Mouse (Mus musculus) bone marrow macrophage, adult 2 months (primary cell): ENCODE data around the gene Gm21954. TPM values are rescaled to one million over a fixed set of nuclear protein-coding genes. Genes with fewer than 3 reads are reported as not detected.

Experiments
- H3K27ac ChIP-seq: 2 replicates; pipeline ENCODE4 v1.5.1; 2012; ENCODE audit warnings: low read depth, low read length; ENCODE audit not compliant: insufficient read depth
- H3K4me1 ChIP-seq: 2 replicates; pipeline ENCODE4 v1.6.1; 2012; ENCODE audit warnings: low read length; ENCODE audit not compliant: control insufficient read depth, insufficient read depth
- H3K4me3 ChIP-seq: 2 replicates; pipeline ENCODE4 v1.5.1; 2012; ENCODE audit warnings: mild to moderate bottlenecking, low read length, moderate library complexity; ENCODE audit not compliant: insufficient read depth
- CTCF ChIP-seq: IDR thresholded peaks from 2 replicates; pipeline ENCODE4 v1.5.1; 2012; ENCODE audit warnings: low read depth, mild to moderate bottlenecking, low read length, moderate library complexity
- POLR2A ChIP-seq: IDR thresholded peaks from 2 replicates; pipeline ENCODE4 v1.6.1; 2012; ENCODE audit warnings: mild to moderate bottlenecking, low read depth, low read length, borderline replicate concordance
- polyA plus RNA-seq: library from polyadenylated mRNA; stranded (reverse); fragments of >200 nt; gene quantifications from 2 replicates; pipeline ENCODE4 v1.2.4, GENCODE M21; 2012; ENCODE audit not compliant: missing spikeins, insufficient read depth, insufficient read length

The Gm21954 gene
- not detected in 2 replicates for polyA plus RNA-seq

DNA sequence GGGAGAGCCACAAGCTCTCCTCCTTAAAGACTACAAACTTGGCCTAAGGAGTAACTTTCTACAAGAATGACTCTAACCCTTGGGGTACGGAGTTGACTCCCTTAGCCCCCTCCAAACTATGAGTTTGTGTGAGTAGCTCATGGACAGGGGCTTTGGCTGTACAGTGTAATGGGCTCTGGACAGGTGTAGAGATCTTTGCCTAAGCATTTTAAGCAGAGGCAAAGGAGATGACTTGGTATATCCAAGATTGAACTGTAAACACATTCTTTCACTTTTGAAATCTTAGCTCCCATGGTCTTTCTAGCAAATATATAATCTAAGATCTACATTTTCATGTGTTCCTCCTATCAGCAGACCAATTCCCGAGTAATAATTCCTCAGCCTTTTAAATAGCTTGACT lies at the start of gene Gm21954:
Gene Gm21954 (minus strand): TSS at position 101 of the 400 bp plus-strand sequence.
- no peaks in the 10 kb centered on the region for H3K4me1 ChIP-seq
- H3K27ac ChIP-seq = no peak within 1 kb of the TSS
- no peak for TF ChIP-seq POLR2A
- TF ChIP-seq CTCF = no peak
- no peak within 1 kb of the TSS for H3K4me3 ChIP-seq

DNA sequence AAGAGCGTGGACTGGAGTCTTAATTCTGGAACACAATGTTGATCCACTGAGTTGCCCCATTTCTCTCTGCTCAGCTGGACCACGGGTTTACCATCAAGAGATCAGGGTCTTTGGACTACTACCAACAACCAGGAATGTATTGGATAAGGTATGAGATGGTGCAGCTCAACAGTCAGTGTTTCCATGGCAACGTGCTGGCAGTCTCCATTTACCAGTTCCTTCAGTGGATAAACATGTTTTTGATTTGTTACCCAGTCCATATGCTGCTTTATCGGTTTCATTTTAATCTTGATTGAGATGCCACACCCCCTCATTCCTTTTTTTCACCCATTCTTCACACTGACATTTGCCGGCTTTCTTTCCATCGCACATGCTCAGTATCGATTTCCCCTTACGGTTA lies 49.8 kb upstream of the Gm21954 start:
- no peaks in the 10 kb centered on the region for H3K4me1 ChIP-seq
- H3K27ac ChIP-seq = no peak overlapping the region

DNA sequence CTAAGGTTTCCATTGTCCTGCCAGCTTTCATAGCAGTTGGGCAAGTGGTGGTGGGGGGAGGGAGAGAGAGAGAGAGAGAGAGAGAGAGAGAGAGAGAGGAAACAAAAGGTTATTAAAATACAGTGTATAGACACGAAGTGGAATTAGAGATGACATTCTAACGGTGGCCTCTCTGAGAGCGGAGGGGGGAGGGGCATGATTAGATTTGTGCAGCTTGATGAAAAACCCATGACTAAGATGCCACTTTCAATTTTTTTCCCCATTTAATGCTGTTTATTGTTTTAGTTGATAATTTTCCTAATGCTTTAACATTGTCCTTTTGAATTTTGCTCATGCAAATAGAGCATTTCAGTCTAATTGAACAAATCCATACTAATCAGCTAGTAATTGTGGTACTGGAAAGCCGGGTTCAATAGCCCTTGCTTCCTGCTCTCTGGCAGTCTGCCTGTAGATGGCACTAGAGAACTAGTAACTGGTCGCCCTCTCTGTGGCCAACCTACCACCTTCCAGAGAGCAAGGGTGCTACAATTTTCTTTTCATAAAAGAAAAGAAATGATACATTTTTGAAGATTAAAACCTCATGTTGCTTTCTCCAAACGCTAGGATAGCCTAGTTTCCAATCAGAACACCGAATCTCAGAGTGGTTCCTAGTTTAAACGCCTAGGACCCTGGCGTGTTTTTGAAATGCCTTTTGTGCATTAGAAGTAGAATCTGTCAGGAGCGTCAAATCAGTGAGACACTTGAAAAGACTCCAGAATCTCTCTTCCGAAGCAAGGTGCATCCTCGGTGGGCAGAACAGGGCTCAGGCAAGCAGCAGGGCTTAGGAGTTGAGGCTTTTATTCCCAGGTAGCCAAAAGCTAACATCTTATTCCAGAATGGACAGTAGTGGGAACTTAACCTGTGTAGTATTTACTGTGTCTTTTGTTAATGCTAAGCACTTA lies 48.5 kb upstream of the Gm21954 start:
- no peak overlapping the region for H3K4me3 ChIP-seq
- TF ChIP-seq POLR2A = no peak
- TF ChIP-seq CTCF = peak; percentile 54; the same call in 1 of the 2 replicates
- no peak overlapping the region for H3K27ac ChIP-seq
- no peaks in the 10 kb centered on the region for H3K4me1 ChIP-seq

More for the DNA sequence above, 49.8 kb upstream of the Gm21954 start:
- no peak overlapping the region for H3K4me3 ChIP-seq
- no peak for TF ChIP-seq CTCF
- no peak for TF ChIP-seq POLR2A

DNA sequence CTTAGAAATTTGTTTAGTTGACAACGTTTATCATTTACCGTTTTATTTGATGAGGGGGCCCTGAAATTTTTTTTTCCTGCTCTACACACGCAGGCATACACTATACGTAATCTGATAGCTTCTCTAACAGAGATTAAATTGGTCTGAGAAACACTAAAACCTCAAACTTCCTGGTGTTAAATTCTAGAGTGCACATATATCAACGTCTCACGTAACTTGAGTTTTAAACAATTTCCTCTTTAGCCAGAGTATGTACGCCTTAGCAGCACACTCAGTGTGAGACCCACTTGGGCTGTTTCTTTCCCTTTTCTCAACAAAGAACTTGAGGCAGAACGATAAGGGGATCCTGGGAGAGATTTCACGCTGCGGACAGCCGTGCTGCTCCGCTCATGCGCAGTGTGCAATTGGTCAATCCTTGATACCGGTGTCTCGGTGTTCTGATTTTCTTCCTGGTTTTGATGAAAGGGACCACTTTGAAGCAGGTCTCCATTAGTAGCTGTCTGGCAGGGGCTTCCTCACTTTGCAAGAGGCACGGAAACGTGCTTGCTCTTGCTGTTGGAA lies 45.5 kb upstream of the Gm21954 start:
- no peak overlapping the region for H3K27ac ChIP-seq
- peak overlapping the region; percentile 59 for H3K4me3 ChIP-seq
- no peak for TF ChIP-seq CTCF
- TF ChIP-seq POLR2A = no peak
- no peaks in the 10 kb centered on the region for H3K4me1 ChIP-seq

DNA sequence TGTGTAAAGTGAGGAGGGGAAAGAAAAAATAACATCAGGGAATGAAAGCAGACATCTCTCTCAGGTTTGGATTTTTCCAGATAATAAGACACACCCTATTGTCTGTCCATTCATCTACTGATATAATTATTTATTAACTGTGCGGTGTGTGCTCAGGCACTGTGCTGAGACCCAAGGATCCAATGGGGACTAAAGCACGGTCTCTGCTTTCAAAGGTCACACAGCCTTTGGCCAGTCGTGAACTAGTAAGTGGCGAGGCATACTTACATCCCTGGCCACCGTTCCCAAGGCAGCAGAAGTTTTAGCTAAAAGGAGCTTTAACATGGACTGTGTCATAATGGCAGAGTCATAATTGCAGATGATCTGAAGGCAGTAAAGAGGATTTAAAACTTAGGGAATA lies 44.0 kb upstream of the Gm21954 start:
- no peak for TF ChIP-seq POLR2A
- no peak for TF ChIP-seq CTCF
- no peaks in the 10 kb centered on the region for H3K4me1 ChIP-seq

DNA sequence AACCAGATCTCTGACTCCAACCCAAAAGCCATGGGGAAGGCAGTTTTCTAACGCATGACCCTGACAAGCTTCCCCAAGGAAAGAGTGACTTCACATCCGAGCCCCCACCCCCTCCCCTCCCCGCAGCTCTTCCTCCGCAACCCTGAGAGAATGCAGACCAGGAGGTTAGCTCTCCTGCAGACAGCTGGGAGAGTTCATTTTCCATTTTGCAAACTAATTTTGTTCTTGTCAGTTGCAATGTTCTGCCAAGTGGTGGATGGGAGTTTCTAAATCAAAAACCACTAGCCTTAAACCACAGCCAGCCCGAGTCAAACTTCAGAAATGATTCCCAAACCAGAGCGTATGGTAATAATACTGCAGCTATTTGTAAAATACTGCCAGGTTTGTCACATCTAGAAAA lies 39.6 kb upstream of the Gm21954 start:
- TF ChIP-seq POLR2A (no peak), CTCF (no peak)
- Histone ChIP-seq H3K27ac (no peak overlapping the region), H3K4me1 (no peaks in the 10 kb centered on the region), H3K4me3 (no peak overlapping the region)

More for the DNA sequence above, 44.0 kb upstream of the Gm21954 start:
- no peak overlapping the region for H3K27ac ChIP-seq
- H3K4me3 ChIP-seq = no peak overlapping the region

DNA sequence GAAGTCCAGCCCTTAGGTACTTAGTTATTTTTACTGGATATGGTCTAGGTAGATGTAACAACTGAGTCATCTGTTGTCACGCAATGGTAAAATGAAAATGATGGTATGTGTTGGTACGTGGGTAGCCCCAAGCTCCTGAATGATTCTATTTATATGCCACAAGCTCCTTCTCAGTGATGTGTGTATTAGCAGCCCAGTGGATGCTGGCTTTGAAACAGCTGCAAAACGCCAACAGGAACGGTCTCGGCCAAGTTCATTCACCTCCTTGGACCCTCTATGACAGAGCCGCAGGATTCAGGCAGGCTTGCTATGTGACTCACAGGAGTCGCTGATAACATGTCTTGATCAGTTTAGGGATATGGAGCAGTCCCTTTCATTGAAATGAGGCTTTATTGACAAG lies 38.2 kb upstream of the Gm21954 start:
- no peak for TF ChIP-seq POLR2A
- TF ChIP-seq CTCF = no peak
- Histone ChIP-seq H3K4me1 (no peaks in the 10 kb centered on the region), H3K4me3 (no peak overlapping the region), H3K27ac (no peak overlapping the region)

DNA sequence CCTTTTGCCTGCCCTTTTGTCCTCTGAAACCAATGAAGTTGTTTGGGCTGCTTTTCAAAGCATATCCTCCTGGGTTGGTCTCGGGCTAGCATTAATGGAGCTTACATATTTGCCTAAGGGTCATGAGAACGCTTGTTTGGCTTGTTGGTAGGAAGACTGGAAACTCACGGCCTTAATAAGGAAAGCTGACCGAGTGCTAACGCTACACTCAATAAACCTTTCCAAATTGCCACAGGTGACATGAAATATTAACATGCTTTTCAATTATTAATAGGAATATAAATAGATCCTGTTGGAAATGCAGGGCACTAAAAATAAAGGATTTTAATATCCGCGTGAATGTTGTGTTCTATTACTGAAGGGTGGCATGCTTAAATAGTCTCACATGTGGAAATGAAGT lies 27.3 kb upstream of the Gm21954 start:
- H3K27ac ChIP-seq = no peak overlapping the region
- no peaks in the 10 kb centered on the region for H3K4me1 ChIP-seq
- TF ChIP-seq POLR2A (no peak), CTCF (no peak)
- no peak overlapping the region for H3K4me3 ChIP-seq

DNA sequence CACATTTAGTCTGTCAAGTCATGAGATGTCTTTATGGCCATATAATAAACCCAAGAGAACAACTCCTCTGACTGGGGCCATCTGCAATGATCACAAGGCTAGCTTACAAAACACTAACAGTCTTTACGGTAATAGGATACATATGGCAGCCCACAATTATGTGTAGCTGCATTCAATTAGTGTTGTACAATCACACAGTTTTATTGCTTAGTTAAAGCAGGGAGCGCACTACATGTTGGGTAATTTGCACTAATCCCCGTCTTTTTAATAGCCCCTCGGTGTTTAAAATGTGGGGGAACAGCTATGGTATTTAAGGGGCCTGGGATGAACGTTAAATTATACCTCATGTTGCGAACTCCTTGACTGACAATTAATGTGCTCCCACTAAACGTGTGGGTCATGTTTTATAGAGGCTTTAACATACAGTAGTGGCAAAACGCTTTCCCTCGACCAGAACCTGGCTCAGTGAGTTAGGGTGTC lies 24.5 kb upstream of the Gm21954 start:
- Histone ChIP-seq H3K4me3 (no peak overlapping the region), H3K4me1 (no peaks in the 10 kb centered on the region), H3K27ac (no peak overlapping the region)
- TF ChIP-seq CTCF (no peak), POLR2A (no peak)

DNA sequence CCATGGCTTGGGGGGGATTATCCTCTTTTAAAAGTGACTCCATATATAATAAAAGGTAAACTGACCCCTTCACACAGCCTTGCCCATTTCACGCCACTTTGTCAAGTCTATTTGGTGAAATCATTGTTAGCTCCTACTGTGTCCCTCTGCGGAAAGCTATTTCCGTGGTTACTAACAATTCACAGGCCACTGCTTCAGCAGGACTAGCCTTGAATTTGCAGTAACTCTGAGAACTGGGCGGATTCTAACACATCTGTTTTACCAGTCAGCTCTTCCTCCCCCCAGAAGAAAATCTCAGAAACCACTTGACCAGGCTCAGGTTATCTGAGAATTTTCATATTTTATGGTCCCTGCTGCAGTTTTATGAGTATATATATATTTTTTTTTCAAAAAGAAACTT lies 23.9 kb upstream of the Gm21954 start:
- H3K27ac ChIP-seq = no peak overlapping the region
- no peak overlapping the region for H3K4me3 ChIP-seq
- H3K4me1 ChIP-seq = no peaks in the 10 kb centered on the region
- TF ChIP-seq CTCF (no peak), POLR2A (no peak)

DNA sequence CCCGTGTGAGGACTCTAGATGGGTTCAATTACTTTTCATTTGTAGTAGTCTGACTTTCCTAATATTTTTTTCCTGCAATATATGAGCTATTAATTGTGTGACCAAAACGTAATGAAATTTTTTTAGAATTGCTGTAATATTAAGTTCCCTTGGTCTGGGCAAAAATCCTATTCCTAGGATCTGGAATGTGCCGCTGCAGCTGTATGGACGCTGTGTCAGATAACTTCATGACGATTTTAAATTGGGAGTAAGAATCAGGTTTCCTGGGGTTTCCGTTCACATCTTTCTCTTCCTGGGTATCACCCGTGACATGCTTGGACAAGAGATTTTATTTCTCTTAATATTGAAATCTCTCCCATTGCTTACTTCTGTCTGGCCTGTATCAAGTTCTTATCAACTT lies 23.2 kb upstream of the Gm21954 start:
- Histone ChIP-seq H3K4me1 (no peaks in the 10 kb centered on the region), H3K4me3 (no peak overlapping the region), H3K27ac (no peak overlapping the region)
- TF ChIP-seq POLR2A = no peak
- TF ChIP-seq CTCF = no peak
